Mouse (Mus musculus) G1E (cell line): ENCODE results near the gene Cubn.

Experiments
- CTCF ChIP-seq: IDR thresholded peaks from 2 replicates; pipeline ENCODE4 v1.5.1; 2012; ENCODE audit warnings: low read depth, low read length, inconsistent platforms, mixed read lengths
- GATA1 ChIP-seq: IDR thresholded peaks from 2 replicates; pipeline ENCODE4 v1.6.1; 2012; ENCODE audit warnings: borderline replicate concordance, low read length, inconsistent platforms, mixed read lengths
- TAL1 ChIP-seq: conservative IDR thresholded peaks from 2 replicates; pipeline ENCODE4 v1.6.1; 2012; ENCODE audit warnings: low read depth, low read length, inconsistent platforms, mixed read lengths

- TF ChIP-seq CTCF (no peak), GATA1 (no peak), TAL1 (peak; percentile 90)
Observed at GRCm38 (mm10) chr2:13384775-13385541, 106.7 kb downstream of the Cubn start.
